Mouse (Mus musculus) kidney, adult 11 months (tissue): Measurements from ENCODE around the gene Trabd.

Experiments
- DNase-seq: peaks from one replicate; pipeline ENCODE4 v3.0.0; 2022

Trabd gene

DNA sequence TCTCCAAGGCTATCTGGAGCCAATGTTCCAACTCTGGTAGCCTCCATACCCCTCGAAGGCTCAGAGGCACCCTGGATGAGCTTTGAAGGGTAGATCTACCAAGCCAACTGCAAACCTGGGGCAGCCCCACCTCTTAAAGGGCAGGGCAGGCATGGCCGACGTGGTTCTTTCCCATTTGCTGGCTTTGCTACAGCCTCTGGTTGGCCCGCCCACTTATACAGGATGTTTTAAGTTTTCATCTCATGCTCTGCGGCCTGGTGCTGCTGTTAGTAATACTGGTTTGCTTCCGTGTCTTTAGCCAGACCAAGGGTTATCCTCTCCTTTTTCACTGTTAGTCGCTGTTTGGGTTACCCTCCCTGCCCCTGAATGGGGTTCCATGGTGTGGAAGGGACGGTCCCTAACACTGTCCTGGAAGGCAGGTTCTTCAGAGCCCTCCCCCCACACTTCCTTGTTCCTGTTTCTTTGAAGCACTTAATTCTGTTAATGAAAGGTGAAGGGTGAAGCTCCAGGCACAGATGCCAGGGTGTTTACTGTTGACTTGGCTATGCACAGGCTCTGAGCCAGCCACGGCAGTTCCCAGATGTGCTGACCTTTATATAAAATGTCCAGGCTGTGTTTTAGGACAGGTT is 3.4 kb downstream of the Trabd start:
- peak; percentile 91 for DNase-seq

DNA sequence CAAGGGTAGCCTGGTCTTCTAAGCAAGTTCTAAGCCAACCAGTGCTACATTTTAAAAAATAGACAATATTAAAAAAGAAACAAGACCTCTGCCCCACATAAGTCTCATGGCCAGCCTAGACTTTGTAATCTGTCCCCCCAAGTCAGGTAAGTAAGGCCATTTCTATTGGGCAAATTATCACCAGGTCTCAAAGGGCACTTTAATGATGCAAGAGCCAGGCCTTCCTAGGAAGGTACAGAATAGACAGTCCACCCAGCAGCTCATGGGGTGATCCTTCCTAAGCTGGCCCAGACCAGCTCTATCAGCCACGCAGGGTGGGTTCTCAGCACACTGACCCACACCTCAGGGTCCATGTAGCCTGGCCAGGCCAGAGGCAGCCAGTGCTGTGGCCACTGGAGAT is 9.0 kb downstream of the Trabd start:
- no peak for DNase-seq

DNA sequence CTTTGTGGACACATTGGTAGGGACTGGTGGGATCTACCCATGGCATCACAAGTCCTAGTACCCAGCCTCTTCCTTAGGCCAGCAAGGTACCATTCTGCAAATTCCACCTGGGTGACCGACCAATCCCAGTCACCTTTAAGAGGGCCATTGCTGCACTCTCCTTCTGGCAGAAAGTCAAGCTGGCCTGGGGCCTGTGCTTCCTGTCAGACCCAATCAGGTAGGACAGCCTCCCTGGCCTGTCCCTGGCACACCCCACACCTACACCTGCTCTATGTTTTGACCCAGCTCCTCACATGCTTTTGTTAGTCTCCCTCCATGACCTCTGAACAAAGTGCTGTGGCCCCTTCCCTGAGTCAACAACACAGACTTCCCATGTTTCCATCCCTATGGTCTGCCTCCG is 9.9 kb downstream of the Trabd start:
- no peak for DNase-seq

DNA sequence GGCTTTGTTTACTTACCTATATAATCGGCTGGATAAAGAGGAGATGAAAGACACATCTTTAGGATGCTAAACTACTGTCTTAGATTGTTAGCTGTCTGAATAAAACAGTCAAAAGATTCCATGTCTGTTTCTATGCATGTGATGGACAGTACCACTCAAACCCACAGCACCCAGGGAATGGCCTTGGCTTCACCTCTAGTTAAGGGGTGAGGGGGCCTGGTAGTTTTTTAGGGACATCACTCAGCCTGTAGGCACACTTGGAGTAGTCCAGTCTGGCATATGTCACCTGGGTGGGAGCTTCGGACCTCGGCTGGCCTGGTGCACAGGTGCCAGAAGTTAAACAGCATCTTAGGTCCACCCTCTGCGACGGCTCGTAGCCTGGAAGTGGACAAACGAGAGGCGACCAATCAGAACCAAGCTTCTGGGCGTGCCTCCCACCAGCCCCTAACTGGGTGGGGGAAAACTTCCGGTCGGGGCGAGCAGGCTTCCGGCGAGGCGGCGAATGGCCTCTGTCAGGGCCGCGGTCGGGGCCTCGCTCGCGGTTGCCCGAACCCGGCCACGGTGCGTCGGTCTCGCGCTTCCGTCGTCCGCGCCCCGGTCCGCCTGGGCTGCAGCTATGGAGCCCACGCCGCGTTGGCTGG is 13.8 kb downstream of the Trabd start, which contains the start of gene Selenoo:
Gene Selenoo (plus strand): TSS at position 478 of the 641 bp plus-strand sequence.
- peak; percentile 92 for DNase-seq

DNA sequence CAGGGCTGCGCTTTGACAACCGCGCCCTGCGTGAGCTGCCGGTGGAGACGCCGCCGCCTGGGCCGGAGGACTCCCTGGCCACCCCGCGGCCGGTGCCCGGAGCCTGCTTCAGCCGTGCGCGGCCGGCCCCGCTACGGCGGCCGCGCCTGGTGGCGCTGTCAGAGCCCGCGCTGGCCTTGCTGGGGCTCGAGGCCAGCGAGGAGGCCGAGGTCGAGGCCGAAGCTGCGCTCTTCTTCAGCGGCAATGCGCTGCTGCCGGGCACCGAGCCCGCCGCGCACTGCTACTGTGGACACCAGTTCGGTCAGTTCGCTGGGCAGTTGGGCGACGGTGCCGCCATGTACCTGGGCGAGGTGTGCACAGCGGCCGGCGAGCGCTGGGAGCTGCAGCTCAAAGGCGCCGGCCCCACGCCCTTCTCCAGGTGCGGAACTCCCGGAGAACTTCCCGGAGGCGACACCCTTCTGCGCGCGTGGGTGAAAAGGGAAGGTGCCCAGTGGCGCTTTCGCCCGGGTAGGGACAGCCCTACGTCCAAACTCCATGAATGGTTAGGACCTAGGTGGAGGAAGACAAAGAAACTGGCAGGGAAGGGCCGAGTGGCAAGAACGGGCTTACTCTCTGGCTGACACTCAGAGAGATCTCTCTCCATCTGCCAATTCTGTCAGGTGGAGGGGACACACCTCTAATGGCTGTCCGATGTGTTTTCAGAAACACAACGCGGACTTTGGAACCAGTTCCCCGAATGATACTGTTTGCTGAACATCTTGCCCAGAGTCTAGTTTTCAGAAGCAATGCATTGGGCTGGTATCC is 14.5 kb downstream of the Trabd start:
- peak; percentile 41 for DNase-seq

DNA sequence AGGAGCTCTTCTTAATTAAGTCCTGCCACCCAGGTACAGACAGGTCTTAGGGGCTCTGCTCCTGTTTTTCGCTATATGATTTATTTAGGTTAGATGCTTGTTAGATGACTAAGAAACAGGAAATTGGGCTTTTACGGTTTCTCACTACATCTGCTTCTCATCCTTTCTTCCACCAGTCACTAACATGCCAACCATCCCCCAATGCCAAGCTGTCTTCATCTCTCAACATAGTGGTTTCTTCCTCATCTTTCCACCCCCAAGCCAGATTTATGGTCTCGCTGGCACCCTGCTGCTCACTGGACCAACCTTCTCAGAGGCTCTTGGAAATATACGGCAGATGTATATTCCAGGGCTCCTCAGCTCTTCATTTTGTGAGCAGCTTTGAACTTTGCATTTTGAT is 15.7 kb downstream of the Trabd start:
- DNase-seq, result no peak

DNA sequence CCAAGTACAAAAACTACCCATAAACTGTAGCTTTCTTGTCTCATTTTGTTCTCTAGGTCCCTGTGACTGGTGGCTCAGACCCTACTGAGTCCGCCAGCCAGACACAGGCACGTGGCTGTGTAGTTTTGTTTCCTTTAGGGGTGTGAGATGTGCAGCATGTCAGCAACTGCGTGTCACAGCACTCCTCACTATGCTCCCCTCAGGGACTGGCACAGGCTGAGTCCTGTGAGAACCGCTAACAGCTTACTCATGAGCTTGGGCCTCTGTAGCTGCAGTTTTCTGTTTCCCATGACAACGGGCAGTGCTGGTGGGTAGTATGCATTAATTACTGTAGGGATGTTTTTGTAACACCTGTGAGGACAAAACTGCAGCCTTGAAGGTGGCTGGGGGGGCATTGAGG is 17.3 kb downstream of the Trabd start:
- DNase-seq, result no peak

DNA sequence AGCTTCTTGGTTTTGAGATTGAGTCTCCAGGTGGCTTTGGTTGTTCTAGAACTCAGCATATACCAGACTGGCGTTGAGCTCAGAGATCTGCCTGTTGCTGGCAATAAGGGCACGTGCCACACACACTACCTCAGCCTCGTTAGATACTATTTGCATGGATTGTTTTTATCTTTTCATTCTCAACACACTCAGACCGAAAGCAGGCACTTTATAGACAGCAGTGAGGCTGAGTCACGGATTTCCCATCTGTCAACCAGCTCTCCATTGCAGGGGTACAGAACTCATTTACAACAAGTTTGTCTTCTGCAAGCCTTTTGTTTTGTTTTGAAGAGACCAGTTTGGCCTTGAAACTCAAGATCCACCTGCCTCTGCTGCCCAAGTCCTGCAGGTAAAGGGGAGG is 22.5 kb downstream of the Trabd start:
- DNase-seq, result no peak

DNA sequence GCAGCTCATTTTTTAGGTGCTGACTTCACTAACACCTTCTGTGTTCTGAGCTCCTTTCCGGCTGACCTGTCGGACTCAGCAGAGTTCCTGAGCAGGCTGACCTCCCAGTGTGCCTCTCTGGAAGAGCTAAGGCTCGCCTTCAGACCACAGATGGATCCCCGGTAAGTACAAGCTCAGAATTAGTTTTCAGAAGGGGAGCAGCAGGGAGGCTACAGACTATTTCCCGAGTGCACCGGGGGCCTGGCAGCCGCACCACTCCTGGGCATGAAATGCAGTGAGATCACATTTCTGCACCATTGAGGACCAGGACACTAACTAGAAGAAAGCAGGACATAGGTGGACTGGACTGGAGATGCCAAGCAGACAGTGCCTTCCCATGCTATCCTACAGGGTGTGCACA is 23.7 kb downstream of the Trabd start:
- no peak for DNase-seq

DNA sequence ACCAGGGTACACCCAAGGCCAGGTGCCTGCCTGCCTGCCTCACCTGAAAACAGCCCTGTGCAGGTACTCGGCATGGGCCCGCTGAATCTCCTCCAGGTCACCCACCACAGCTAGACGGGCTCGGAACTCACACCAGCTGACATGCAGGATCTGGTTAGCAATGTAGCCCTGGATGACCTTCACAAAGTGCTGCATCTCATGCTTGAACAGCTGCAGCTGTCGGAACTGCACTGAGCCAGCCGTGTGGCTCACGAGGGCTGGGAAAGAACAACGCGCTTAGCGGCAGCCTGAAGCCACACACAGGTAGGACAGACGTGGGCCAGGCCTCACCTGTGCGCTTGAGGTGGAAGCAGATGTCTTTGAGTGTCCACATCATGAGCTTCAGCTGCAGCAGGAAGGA is 25.9 kb downstream of the Trabd start:
- DNase-seq, result no peak

DNA sequence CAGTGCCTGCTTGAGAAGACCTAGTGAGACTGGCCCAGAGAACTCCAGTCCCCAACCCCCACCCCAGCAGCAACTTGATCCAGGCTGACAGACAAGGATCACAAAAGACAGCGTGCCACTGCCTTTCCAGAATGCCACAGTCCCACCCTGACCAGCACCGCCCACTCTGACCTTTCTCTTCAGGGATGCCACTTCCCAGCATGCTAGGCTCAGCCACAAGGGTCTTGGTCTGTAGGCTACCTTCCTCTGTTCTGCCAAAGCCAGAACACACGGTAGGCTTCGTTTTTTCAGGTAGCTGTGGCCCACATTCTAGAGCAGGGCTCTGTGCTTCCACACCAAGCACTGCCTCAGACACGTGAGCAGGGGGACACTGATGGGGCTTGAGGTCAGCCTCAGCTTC is 27.7 kb downstream of the Trabd start:
- no peak for DNase-seq

DNA sequence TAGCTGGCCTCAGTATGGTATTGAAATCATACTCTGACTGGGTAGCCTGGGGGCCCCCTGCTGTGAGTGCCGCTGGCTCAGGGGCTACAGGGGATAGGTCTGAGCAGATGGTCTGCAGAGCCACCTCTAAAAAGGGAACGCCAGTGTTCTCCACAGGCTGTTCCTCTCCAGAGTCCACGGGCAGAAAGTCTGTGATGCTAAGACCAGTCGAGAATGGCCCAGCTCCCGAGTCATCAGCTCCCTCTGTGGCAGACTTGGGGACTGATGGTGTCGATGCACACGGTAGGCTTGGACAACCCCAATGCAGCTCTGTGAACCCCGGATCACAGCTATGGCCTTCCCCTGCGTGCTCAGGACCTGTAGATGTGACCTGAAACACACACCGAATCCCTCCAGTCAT is 29.0 kb downstream of the Trabd start:
- no peak for DNase-seq

DNA sequence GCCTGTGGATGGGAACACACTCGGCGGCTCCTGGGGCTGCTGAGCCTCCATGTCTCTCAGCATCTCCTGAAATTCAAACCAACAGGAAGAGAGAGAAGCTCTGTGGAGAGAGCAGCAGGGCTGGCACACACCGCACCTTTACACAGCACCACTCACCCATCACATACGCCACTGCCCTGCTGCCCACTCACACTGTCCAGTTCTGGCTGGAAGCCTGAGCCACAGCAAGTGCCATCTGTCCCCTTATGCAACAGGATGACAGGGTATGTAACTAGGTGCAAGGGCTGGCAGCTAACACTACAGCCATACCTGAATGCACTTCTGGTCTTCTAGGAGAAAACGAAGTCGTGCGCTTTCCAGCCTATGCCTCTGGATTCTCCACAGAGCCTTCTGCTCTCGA is 29.5 kb downstream of the Trabd start:
- DNase-seq, result no peak

DNA sequence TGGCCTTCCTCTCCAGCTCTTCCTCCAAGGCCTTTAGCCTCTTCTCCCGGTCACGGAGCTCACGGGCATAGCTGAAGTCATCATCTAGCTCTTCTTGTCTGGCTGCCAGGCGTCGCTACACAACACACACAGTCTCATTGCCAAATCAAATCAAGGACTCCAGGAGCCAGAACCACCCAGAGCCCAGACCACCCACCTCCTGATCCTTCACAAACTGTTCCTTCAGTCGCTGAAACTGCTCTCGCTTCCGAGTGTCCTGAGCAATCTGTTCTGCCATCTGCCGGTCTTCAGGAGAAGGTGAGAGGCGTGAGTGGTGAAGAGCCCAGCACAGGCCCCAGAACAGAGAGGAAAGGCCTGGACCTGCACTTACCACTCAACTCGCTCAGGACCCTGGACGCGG is 31.1 kb downstream of the Trabd start:
- DNase-seq, result no peak

DNA sequence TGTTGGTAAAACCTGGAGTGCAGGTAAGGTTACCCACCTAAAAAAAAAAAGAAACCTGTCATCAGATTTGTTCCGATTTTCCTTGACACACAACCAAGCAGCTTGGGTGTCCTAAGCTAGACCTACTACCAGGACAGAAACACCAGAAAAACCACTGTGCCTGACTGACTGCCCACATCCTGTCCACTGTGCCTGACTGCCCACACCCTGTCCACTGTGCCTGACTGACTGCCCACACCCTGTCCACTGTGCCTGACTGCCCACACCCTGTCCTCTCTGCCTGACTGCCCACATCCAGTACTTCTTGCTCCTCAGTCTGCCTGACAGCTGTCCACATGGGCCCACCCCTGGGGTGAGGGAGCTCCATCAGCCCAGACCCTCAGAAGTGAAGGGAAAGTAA is 32.1 kb downstream of the Trabd start:
- no peak for DNase-seq

DNA sequence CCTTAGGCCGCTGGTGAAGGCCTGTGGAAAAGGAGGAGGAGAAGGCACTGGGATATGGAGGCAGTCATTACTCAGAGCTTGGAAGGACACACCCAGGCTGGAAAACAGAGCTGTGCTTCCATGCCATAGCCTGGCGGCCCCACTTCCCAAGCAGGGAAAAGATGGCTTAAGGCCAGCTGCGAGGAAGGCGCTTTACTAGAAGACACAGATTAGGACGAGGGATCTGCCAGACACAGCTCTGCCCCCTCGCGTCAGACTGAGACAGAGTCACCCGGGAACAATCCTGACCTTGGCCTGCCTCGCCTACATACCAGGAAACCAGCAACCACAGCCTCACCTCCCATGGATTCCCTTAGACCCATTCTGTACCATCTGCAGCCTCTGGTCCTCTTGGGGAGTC is 35.2 kb downstream of the Trabd start:
- no peak for DNase-seq

DNA sequence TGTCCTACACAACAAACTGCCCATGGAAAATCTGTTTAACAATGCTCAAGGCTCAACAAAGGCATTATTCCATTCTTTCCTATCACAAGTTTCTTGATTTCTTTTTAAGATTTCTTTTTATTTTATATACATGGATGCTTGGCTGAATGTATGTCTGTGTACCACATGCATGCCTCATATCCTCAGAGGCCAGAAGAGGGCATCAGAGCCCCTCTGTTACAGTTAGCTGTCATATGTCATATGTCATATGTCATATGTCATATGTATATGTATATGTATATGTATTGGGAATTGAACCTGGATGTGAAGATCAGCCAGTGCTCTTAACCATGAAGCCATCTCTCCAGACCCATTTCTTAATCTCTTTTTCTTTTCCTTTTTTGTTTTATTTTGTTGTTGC is 43.1 kb downstream of the Trabd start:
- no peak for DNase-seq

DNA sequence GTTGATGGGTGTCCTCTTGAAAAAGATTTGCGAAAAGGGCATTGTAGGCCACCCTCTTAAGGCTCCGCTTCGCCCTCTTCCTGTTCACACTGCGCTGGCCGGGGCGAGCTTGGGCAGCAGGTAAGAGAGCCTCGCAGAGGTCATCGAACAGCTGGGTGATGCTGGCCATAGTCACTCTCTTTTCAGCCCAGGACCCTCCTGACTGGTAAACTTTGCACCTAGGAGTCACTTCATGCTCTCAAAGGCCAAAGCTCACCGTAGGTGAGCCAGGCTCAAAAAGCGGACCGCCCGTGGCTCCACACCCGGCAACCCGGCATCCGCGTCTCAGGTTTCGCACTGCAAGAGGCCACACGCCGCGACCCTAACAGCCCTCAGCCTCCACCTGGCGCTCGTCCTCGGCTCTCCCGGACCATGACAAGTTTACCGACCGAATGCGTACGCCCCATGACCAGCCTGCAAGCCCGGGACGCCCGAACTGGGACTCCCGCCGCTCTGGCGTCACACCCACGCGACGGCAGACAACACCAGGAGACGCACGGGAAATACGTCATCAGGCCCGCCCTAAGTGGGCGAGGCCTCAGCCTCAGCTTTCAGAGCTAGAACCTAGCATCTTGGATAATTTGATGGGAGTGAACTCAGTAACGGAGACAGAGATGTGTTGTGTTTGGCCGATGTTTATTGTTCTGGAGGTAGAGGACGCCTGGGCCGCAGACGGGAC is 47.9 kb downstream of the Trabd start, which contains the start of gene Tubgcp6:
Gene Tubgcp6 (minus strand): TSS at position 464 of the 718 bp plus-strand sequence.
- DNase-seq, result peak; percentile 92

DNA sequence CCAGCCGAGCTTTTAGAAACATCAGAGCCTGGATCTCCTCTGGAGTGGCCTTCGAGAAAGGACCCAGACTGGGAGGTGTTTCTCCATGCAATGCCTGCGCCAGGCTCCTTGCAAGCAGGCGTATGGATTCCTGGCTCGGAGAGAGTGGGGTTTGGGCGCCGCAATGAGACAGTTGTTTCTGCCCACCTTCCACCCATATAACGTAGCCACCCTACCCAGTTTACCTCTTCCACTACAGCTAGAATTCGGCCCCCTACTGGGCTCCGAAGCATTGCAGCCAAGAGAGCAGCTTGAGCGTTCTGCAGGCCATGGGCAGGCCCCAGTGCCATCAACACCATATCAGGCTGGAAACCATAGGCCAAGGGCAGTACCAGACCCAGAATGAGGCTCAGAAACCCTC is 48.7 kb downstream of the Trabd start:
- no peak for DNase-seq

DNA sequence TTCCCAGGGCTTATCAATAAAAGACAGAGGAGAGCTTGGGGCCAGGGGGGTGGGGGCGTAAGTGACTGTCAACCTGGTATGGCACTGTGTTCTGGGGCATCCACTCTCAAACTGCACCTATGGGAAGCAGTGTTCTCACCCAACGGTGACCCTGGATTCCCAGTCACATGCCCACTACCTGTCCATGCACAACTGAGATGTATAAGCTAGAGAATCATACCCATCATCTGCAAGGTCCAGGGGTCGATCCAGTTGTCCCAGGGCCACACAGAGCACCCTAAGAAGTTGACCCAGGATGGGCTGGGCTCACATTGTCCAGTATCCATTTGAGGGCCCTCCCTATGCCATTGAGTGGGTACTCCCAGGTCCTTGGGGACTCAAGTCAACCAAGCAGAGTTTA is 49.4 kb downstream of the Trabd start:
- DNase-seq, result no peak

DNA sequence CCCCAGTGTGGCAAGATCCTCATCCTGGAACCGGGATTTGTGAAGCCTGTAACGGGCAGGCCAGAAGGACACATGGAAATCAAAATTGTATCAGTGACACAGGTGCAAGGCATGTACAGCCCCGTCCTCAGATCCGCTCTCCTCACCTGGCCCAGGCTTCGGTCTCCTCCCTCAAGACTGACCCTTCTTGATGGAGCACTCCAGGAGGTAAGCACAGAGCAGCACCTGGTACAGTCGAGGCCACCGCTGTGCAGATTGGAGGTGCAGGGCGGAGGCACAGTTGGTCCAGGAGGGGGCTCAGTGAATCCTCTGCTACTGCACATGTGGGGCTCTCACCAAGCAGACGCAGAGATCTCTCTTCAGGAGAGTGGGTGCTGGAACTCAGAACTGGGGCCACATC is 50.4 kb downstream of the Trabd start:
- no peak for DNase-seq

DNA sequence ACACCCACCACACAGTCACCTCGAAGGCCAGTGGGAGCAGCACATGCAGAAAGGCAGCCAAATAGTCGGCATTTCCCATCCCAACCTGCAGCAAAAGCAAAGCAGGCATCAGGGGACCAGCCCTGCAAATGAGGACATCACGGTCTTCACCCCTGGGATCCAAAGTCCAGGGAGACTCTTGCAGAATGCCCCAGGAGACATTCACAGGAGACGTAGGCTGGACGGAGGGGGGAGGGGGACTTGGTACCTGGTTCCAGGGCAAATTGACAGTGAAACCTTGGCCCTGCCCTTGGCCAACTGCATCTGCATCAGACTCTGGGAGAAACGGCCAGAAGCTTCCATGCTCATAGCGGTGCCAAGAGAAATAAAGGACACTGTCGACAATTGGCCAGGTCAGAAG is 51.7 kb downstream of the Trabd start:
- peak; percentile 48 for DNase-seq

DNA sequence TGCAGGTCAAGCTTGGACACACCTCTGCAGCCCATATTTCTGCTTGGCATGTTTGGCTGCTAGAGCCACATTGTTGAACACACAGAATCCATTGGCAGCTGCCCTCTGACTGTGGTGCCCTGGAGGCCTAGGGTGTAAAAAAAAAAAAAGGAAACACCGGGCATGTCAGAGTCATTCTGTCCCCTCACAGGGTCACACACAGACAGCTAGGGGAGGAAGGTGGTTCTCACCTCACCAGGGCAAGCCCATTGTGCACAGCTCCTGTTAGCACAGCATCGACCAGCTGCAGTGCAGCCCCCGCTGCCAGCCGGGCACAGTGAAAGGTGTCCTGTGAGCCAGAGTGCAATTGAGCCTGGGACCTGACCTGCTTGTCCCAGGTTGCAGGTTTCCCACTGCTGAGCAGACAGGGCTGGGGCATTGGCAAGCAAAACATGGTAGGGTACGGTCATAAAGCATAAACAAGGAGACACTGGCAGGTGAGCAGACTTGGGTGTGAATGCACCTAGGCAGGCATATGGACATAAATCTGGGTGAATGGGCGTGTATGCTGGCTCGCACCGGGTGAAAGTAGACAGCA is 52.5 kb downstream of the Trabd start:
- no peak for DNase-seq
